Mouse (Mus musculus) kidney, adult 2 months (tissue): ENCODE data around the gene Ash1l.

Experiments
- CTCF ChIP-seq: fragments of 200-500 bp; conservative IDR thresholded peaks from 2 replicates; pipeline ENCODE4 v1.5.1; 2011; ENCODE audit warnings: low read depth, mild to moderate bottlenecking, control low read depth, low read length, moderate library complexity, mixed read lengths; ENCODE audit not compliant: insufficient read depth, insufficient read length
- POLR2A ChIP-seq: fragments of 200-500 bp; IDR thresholded peaks from one replicate; pipeline ENCODE4 v1.6.1; 2011; ENCODE audit warnings: low read depth, low read length, control low read depth

DNA sequence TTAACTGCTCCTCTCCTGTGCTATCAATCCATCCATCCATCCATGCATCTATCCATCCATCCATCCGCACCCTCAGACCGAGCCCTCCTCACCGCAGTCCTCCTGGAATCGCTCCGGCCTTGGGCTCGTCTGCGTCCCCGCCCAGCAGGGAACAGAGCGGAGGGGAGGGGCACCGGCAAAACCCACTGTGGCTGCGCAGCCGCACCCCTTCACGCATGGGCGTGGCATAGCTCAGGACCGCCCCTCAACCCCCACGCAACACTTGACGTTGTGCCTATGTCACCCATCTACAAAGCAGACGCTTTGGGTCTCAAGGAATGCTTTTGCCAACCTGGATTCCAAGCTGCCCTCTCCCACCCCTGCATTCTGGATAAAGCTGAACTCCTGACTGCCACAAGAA, 142.8 kb downstream of the Ash1l start, which contains the start of gene Rusc1:
- TF ChIP-seq CTCF (no peak), POLR2A (no peak)
